Mouse (Mus musculus): ENCODE results near the gene Chd8. TPM values are rescaled to one million over a fixed set of nuclear protein-coding genes. Genes with fewer than 3 reads are reported as not detected.

The Chd8 gene
- polyA plus RNA-seq, 1 experiment from 2014 or later = 56.4 TPM

- Histone ChIP-seq H3K27ac (ENCODE audit: low read depth, low read length) (no peak overlapping the region), H3K9ac (ENCODE audit: low read length) (no peak overlapping the region), H3K4me1 (ENCODE audit: control insufficient read depth, insufficient read depth, low read length) (peaks cover 4% of the 10 kb centered on the region; the same call in 1 of the 2 replicates), H3K27me3 (ENCODE audit: control insufficient read depth, insufficient read depth, low read length) (no peaks in the 10 kb centered on the region), H3K4me2 (ENCODE audit: low read depth) (peak overlapping the region; percentile 77), H3K4me3 (ENCODE audit: low read depth, low read length) (peak overlapping the region; percentile 85), H3K36me3 (ENCODE audit: control insufficient read depth, insufficient read depth, low read length) (peaks cover 5% of the 10 kb centered on the region), H3K9me3 (ENCODE audit: control insufficient read depth, low read length) (no peaks in the 10 kb centered on the region)
- ATAC-seq (ENCODE audit: insufficient read depth, low FRiP score, low TSS enrichment) (no peak), DNase-seq (ENCODE audit: low spot score) (peak; percentile 54)
- 12% methylated on average over 3 of the region's 3 CpGs for WGBS
Measured at GRCm38 (mm10) chr14:52195691-52196090, 61.9 kb downstream of the Chd8 start.

DNA sequence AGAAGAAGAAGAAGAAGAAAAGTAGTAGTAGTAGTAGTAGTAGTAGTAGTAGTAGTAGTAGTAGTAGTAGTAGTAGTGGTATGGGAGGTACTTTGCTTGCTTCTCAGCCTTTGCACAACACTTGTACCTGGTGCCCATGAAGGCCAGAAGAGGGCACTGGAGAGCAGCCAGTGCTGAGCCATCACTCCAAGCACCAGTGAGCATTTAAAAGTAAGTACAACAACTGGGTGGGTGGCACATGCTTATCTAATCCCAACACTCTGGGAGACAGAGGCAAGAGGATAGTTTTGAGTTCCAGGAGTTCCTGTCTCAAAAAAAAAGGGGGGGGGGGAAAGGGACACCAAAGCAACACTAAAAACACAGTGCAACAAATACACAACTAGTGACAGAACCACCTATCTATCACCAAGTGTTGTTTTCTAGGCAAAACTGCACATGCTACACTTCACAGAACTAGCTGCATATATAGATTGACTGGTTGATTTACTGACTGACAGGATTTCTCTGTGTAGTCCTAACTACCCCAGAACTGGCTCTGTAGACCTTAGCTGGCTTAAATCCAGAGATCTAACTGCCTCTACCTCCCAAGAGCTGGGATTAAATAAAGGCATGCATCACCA is 66.7 kb downstream of the Chd8 start:
- no peaks in the 10 kb centered on the region for H3K9me3 ChIP-seq (ENCODE audit: control insufficient read depth, low read length)
- ATAC-seq (ENCODE audit: insufficient read depth, low FRiP score, low TSS enrichment) = no peak
- H3K4me1 ChIP-seq (ENCODE audit: control insufficient read depth, insufficient read depth, low read length) = peaks cover 4% of the 10 kb centered on the region; the same call in 1 of the 2 replicates
- H3K4me3 ChIP-seq (ENCODE audit: low read depth, low read length) = no peak overlapping the region
- no peak overlapping the region for H3K4me2 ChIP-seq (ENCODE audit: low read depth)
- no peak overlapping the region for H3K9ac ChIP-seq (ENCODE audit: low read length)
- H3K36me3 ChIP-seq (ENCODE audit: control insufficient read depth, insufficient read depth, low read length) = no peaks in the 10 kb centered on the region
- no peak overlapping the region for H3K27ac ChIP-seq (ENCODE audit: low read depth, low read length)
- no peaks in the 10 kb centered on the region for H3K27me3 ChIP-seq (ENCODE audit: control insufficient read depth, insufficient read depth, low read length)
- DNase-seq (ENCODE audit: low spot score) = peak; percentile 32

DNA sequence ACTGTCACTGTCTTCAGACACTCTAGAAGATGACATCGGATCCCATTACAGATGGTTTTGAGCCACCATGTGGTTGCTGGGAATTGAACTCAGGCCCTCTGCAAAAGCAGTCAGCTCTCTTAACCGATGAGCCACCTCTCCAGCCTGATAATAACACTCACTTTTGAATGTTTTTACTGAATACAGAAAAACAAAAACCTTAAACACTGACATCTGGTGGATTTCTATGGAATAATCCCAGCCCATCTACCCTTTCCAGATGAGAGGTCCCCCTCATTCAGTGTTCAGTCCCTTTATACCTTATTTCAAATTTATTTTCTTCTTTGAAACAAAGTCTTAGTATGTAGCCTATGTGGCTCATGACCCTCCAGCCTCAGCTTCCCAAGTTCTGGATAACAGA is 68.1 kb downstream of the Chd8 start:
- no peaks in the 10 kb centered on the region for H3K27me3 ChIP-seq (ENCODE audit: control insufficient read depth, insufficient read depth, low read length)
- no peak for ATAC-seq (ENCODE audit: insufficient read depth, low FRiP score, low TSS enrichment)

GRCm38 (mm10) chr14:52188788-52189187 is 68.8 kb downstream of the Chd8 start:
- Histone ChIP-seq H3K9me3 (ENCODE audit: control insufficient read depth, low read length) (no peaks in the 10 kb centered on the region), H3K27me3 (ENCODE audit: control insufficient read depth, insufficient read depth, low read length) (no peaks in the 10 kb centered on the region), H3K4me1 (ENCODE audit: control insufficient read depth, insufficient read depth, low read length) (no peaks in the 10 kb centered on the region), H3K4me3 (ENCODE audit: low read depth, low read length) (no peak overlapping the region), H3K36me3 (ENCODE audit: control insufficient read depth, insufficient read depth, low read length) (no peaks in the 10 kb centered on the region), H3K9ac (ENCODE audit: low read length) (no peak overlapping the region), H3K27ac (ENCODE audit: low read depth, low read length) (no peak overlapping the region), H3K4me2 (ENCODE audit: low read depth) (no peak overlapping the region)
- WGBS = 77% methylated on average over 1 of the region's 1 CpGs
- DNase-seq (ENCODE audit: low spot score) (no peak), ATAC-seq (ENCODE audit: insufficient read depth, low FRiP score, low TSS enrichment) (no peak)

More for the DNA sequence above, 68.1 kb downstream of the Chd8 start:
- Histone ChIP-seq H3K4me1 (ENCODE audit: control insufficient read depth, insufficient read depth, low read length) (no peaks in the 10 kb centered on the region), H3K36me3 (ENCODE audit: control insufficient read depth, insufficient read depth, low read length) (no peaks in the 10 kb centered on the region), H3K4me2 (ENCODE audit: low read depth) (no peak overlapping the region), H3K4me3 (ENCODE audit: low read depth, low read length) (no peak overlapping the region), H3K9ac (ENCODE audit: low read length) (no peak overlapping the region), H3K9me3 (ENCODE audit: control insufficient read depth, low read length) (no peaks in the 10 kb centered on the region), H3K27ac (ENCODE audit: low read depth, low read length) (no peak overlapping the region)
- WGBS = 89% methylated on average over 2 of the region's 2 CpGs
- DNase-seq (ENCODE audit: low spot score) = no peak

DNA sequence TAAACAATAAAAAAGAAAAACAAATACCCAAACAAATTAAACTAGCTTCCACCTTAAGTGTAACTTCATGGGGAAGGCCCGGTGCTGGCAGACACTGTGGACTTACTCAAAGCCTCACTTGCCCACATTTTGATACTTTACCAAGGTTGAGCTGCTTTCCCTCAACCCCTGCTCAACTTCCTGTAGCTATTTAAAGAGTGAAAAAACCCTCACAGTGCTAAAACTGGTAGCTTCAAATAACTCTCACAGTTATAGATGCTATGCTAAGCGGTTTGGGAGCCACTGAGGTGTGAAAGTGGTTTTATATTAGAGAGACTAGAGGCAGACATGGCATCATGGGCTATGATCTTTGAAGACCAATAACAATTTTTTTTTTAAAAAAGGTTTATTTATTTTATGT is 91.0 kb downstream of the Chd8 start:
- Histone ChIP-seq H3K4me1 (ENCODE audit: control insufficient read depth, insufficient read depth, low read length) (no peaks in the 10 kb centered on the region), H3K4me2 (ENCODE audit: low read depth) (no peak overlapping the region), H3K9ac (ENCODE audit: low read length) (no peak overlapping the region), H3K27ac (ENCODE audit: low read depth, low read length) (no peak overlapping the region), H3K4me3 (ENCODE audit: low read depth, low read length) (no peak overlapping the region), H3K9me3 (ENCODE audit: control insufficient read depth, low read length) (no peaks in the 10 kb centered on the region), H3K36me3 (ENCODE audit: control insufficient read depth, insufficient read depth, low read length) (peaks cover 24% of the 10 kb centered on the region), H3K27me3 (ENCODE audit: control insufficient read depth, insufficient read depth, low read length) (no peaks in the 10 kb centered on the region)
- no peak for DNase-seq (ENCODE audit: low spot score)
- ATAC-seq (ENCODE audit: insufficient read depth, low FRiP score, low TSS enrichment) = no peak
- 96% methylated on average over 2 of the region's 2 CpGs for WGBS

- Histone ChIP-seq H3K9me3 (ENCODE audit: control insufficient read depth, low read length) (no peaks in the 10 kb centered on the region), H3K36me3 (ENCODE audit: control insufficient read depth, insufficient read depth, low read length) (peaks cover 27% of the 10 kb centered on the region)
Measured at GRCm38 (mm10) chr14:52160911-52161310, 96.7 kb downstream of the Chd8 start.

DNA sequence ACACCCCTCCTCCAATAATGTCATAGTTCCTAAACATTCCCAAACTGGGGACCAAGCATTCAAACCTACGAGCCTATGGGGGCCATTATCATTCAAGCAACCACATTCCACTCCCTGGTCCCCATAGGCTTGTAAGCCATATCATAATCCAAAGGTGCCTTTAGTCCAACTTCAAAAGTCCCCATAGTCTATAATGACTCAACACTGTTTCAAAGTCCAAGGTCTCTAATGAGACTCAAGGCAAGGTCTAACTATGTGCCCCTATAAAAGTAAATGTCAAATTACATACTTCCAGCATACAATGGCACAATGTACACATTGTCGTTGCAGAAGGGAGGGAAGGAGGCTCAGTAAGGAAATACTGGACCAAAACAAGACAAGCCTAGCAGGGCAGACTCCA is 102.6 kb downstream of the Chd8 start:
- Histone ChIP-seq H3K36me3 (ENCODE audit: control insufficient read depth, insufficient read depth, low read length) (peaks cover 11% of the 10 kb centered on the region), H3K4me2 (ENCODE audit: low read depth) (no peak overlapping the region), H3K9ac (ENCODE audit: low read length) (no peak overlapping the region), H3K27me3 (ENCODE audit: control insufficient read depth, insufficient read depth, low read length) (no peaks in the 10 kb centered on the region), H3K4me1 (ENCODE audit: control insufficient read depth, insufficient read depth, low read length) (no peaks in the 10 kb centered on the region), H3K4me3 (ENCODE audit: low read depth, low read length) (no peak overlapping the region), H3K9me3 (ENCODE audit: control insufficient read depth, low read length) (no peaks in the 10 kb centered on the region), H3K27ac (ENCODE audit: low read depth, low read length) (no peak overlapping the region)
- WGBS = 98% methylated on average over 2 of the region's 2 CpGs
- no peak for DNase-seq (ENCODE audit: low spot score)
- ATAC-seq (ENCODE audit: insufficient read depth, low FRiP score, low TSS enrichment) = no peak

More at GRCm38 (mm10) chr14:52160911-52161310, 96.7 kb downstream of the Chd8 start:
- Histone ChIP-seq H3K27ac (ENCODE audit: low read depth, low read length) (no peak overlapping the region), H3K4me1 (ENCODE audit: control insufficient read depth, insufficient read depth, low read length) (no peaks in the 10 kb centered on the region), H3K4me3 (ENCODE audit: low read depth, low read length) (no peak overlapping the region), H3K27me3 (ENCODE audit: control insufficient read depth, insufficient read depth, low read length) (no peaks in the 10 kb centered on the region), H3K9ac (ENCODE audit: low read length) (no peak overlapping the region), H3K4me2 (ENCODE audit: low read depth) (no peak overlapping the region)
- ATAC-seq (ENCODE audit: insufficient read depth, low FRiP score, low TSS enrichment) (no peak), DNase-seq (ENCODE audit: low spot score) (no peak)
- 84% methylated on average over 6 of the region's 6 CpGs for WGBS

- ATAC-seq (ENCODE audit: insufficient read depth, low FRiP score, low TSS enrichment) (no peak), DNase-seq (ENCODE audit: low spot score) (no peak)
- Histone ChIP-seq H3K4me2 (ENCODE audit: low read depth) (no peak overlapping the region), H3K9me3 (ENCODE audit: control insufficient read depth, low read length) (no peaks in the 10 kb centered on the region), H3K27ac (ENCODE audit: low read depth, low read length) (no peak overlapping the region), H3K9ac (ENCODE audit: low read length) (no peak overlapping the region), H3K36me3 (ENCODE audit: control insufficient read depth, insufficient read depth, low read length) (no peaks in the 10 kb centered on the region), H3K4me3 (ENCODE audit: low read depth, low read length) (no peak overlapping the region), H3K4me1 (ENCODE audit: control insufficient read depth, insufficient read depth, low read length) (no peaks in the 10 kb centered on the region), H3K27me3 (ENCODE audit: control insufficient read depth, insufficient read depth, low read length) (no peaks in the 10 kb centered on the region)
- 59% methylated on average over 3 of the region's 3 CpGs for WGBS
Measured at GRCm38 (mm10) chr14:52152613-52153012, 105.0 kb downstream of the Chd8 start.

GRCm38 (mm10) chr14:52152179-52152578 is 105.4 kb downstream of the Chd8 start:
- ATAC-seq (ENCODE audit: insufficient read depth, low FRiP score, low TSS enrichment) (0 out of 2 replicates have a peak, but pooled peaks have one; percentile 41), DNase-seq (ENCODE audit: low spot score) (no peak)
- WGBS = 43% methylated on average over 7 of the region's 7 CpGs
- no peaks in the 10 kb centered on the region for H3K27me3 ChIP-seq (ENCODE audit: control insufficient read depth, insufficient read depth, low read length)
- H3K4me3 ChIP-seq (ENCODE audit: low read depth, low read length) = no peak overlapping the region
- no peak overlapping the region for H3K4me2 ChIP-seq (ENCODE audit: low read depth)
- no peaks in the 10 kb centered on the region for H3K9me3 ChIP-seq (ENCODE audit: control insufficient read depth, low read length)
- H3K27ac ChIP-seq (ENCODE audit: low read depth, low read length) = no peak overlapping the region
- no peak overlapping the region for H3K9ac ChIP-seq (ENCODE audit: low read length)
- no peaks in the 10 kb centered on the region for H3K36me3 ChIP-seq (ENCODE audit: control insufficient read depth, insufficient read depth, low read length)
- no peaks in the 10 kb centered on the region for H3K4me1 ChIP-seq (ENCODE audit: control insufficient read depth, insufficient read depth, low read length)

Measured in neural tube, embryonic 11.5 days (tissue).